In the genomic region with DNA sequence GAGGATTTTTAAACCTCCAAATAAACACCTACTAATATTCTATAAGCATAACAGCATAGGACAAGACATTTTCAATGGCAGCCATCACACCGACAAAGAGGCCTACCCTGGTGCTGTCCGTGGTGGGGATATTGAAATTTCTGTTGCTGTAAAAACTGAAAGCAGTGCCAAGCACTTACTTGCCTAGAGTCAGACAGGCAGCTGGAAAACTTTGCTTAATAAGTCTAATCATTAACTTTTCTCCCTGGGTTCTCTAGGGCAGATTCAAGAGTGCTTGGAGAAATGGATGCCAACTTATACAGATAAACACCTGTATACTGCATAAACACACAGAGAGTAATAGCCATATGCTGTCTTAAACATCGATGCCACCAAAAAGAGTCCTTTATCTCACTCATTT, we compare ENCODE assay signal across 22 mouse cellular contexts.
DNase-seq lines count a peak whose midpoint lies in the region; ATAC-seq and TF ChIP-seq lines count a peak whose summit lies in the region.
"Had no signal": no experiment of that assay in that cellular context is flagged by ENCODE, and none has a peak within 500 bp of the region (broad histone marks: within the 10 kb centered on the region; RNA-seq: fewer than 3 reads in every experiment).

No protein-coding gene starts in this region.

- H3K4me2 ChIP-seq in kidney, embryonic 15.5 days, result no peak overlapping the region
- no peak overlapping the region for H3K4me2 ChIP-seq in kidney, postnatal 0 days (ENCODE audit: low read length)
- no peak overlapping the region for H3K4me2 ChIP-seq in kidney, embryonic 16.5 days (replicated peaks; ENCODE audit: low read depth, low read length)
- H3K4me2 ChIP-seq: embryonic facial prominence, embryonic 13.5 days; embryonic facial prominence, embryonic 15.5 days; forebrain, embryonic 12.5 days had no signal

- DNase-seq in kidney, adult 8-10 months, result peak; percentile 5 to 25
- peak; percentile 3 for DNase-seq in kidney, postnatal 0 days (ENCODE audit: low spot score)
- DNase-seq in kidney, adult 11 months, result no peak
- peak; percentile 10 to 36 for DNase-seq in kidney, postnatal 36 days
- DNase-seq: adrenal gland, adult 2 months; adrenal gland, postnatal 10 days; adrenal gland, postnatal 25 days; cerebellum, adult 11 months; cerebellum, adult 18-20 months; cerebellum, adult 8-10 months; cerebellum, adult 9-11 months; cerebellum, postnatal 14 days; cerebellum, postnatal 36 days; embryo, embryonic 11 days had no signal

- no peaks in the 10 kb centered on the region for H3K27me3 ChIP-seq in kidney, embryonic 15.5 days
- no peaks in the 10 kb centered on the region for H3K27me3 ChIP-seq in kidney, postnatal 0 days (ENCODE audit: insufficient read depth, low read length)
- no peaks in the 10 kb centered on the region for H3K27me3 ChIP-seq in kidney, embryonic 16.5 days (ENCODE audit: insufficient read depth, low read length)
- H3K27me3 ChIP-seq: embryonic facial prominence, embryonic 13.5 days; embryonic facial prominence, embryonic 15.5 days; forebrain, embryonic 12.5 days had no signal

- H3K4me1 ChIP-seq in kidney, embryonic 15.5 days, result no peaks in the 10 kb centered on the region
- no peaks in the 10 kb centered on the region for H3K4me1 ChIP-seq in kidney, postnatal 0 days (replicated peaks; ENCODE audit: insufficient read depth, low read length)
- no peaks in the 10 kb centered on the region for H3K4me1 ChIP-seq in kidney, embryonic 16.5 days (ENCODE audit: insufficient read depth, low read length)
- H3K4me1 ChIP-seq: embryonic facial prominence, embryonic 15.5 days; forebrain, embryonic 12.5 days had no signal

- 71% methylated on average over 3 of the region's 3 CpGs for WGBS in kidney, embryonic 15.5 days
- WGBS in kidney, postnatal 0 days, result 68% methylated on average over 3 of the region's 3 CpGs
- 68% methylated on average over 3 of the region's 3 CpGs for WGBS in kidney, embryonic 16.5 days

- no peaks in the 10 kb centered on the region for H3K36me3 ChIP-seq in kidney, embryonic 15.5 days
- H3K36me3 ChIP-seq in kidney, postnatal 0 days (ENCODE audit: insufficient read depth, low read length), result no peaks in the 10 kb centered on the region
- H3K36me3 ChIP-seq in kidney, embryonic 16.5 days (ENCODE audit: insufficient read depth, low read length), result no peaks in the 10 kb centered on the region
- H3K36me3 ChIP-seq: embryonic facial prominence, embryonic 13.5 days; embryonic facial prominence, embryonic 15.5 days; forebrain, embryonic 10.5 days; forebrain, embryonic 12.5 days had no signal

- no peaks in the 10 kb centered on the region for H3K9me3 ChIP-seq in kidney, embryonic 15.5 days (replicated peaks)
- H3K9me3 ChIP-seq in kidney, postnatal 0 days (replicated peaks; ENCODE audit: low read length), result no peaks in the 10 kb centered on the region
- H3K9me3 ChIP-seq in kidney, embryonic 16.5 days (ENCODE audit: low read length), result no peaks in the 10 kb centered on the region
- H3K9me3 ChIP-seq: embryonic facial prominence, embryonic 13.5 days; embryonic facial prominence, embryonic 15.5 days; forebrain, embryonic 10.5 days; forebrain, embryonic 12.5 days had no signal

- no peak for ATAC-seq in kidney, embryonic 15.5 days (replicated peaks; ENCODE audit: low FRiP score)
- no peak for ATAC-seq in kidney, postnatal 0 days (replicated peaks; ENCODE audit: low FRiP score, low read depth)
- no peak for ATAC-seq in kidney, embryonic 16.5 days (ENCODE audit: low FRiP score, low TSS enrichment)
- ATAC-seq: forebrain, embryonic 14.5 days had no signal

- no peak overlapping the region for H3K4me3 ChIP-seq in kidney, embryonic 15.5 days (replicated peaks)
- no peak overlapping the region for H3K4me3 ChIP-seq in kidney, postnatal 0 days (replicated peaks; ENCODE audit: low read depth, low read length)
- H3K4me3 ChIP-seq in kidney, embryonic 16.5 days (ENCODE audit: low read length), result no peak overlapping the region
- H3K4me3 ChIP-seq: embryonic facial prominence, embryonic 13.5 days; embryonic facial prominence, embryonic 15.5 days; erythroblast, embryonic 14.5 days; forebrain, embryonic 10.5 days; forebrain, embryonic 12.5 days had no signal

- H3K9ac ChIP-seq in kidney, embryonic 15.5 days, result no peak overlapping the region
- H3K9ac ChIP-seq in kidney, postnatal 0 days (ENCODE audit: low read depth, low read length), result no peak overlapping the region
- no peak overlapping the region for H3K9ac ChIP-seq in kidney, embryonic 16.5 days (replicated peaks; ENCODE audit: low read length)
- H3K9ac ChIP-seq: embryonic facial prominence, embryonic 13.5 days; embryonic facial prominence, embryonic 15.5 days; forebrain, embryonic 12.5 days had no signal

- TF ChIP-seq CTCF in kidney, postnatal 0 days (IDR thresholded peaks at IDR 0.05; ENCODE audit: low read depth), result no peak

- H3K27ac ChIP-seq in kidney, embryonic 15.5 days, result no peak overlapping the region
- H3K27ac ChIP-seq in kidney, postnatal 0 days, result no peak overlapping the region
- H3K27ac ChIP-seq in kidney, embryonic 16.5 days (ENCODE audit: low read length), result no peak overlapping the region
- H3K27ac ChIP-seq: embryonic facial prominence, embryonic 13.5 days; embryonic facial prominence, embryonic 15.5 days; forebrain, embryonic 10.5 days; forebrain, embryonic 12.5 days had no signal
